Mouse (Mus musculus) E14TG2a.4 (cell line): ENCODE data around the gene 4930404N11Rik.
A peak's percentile ranks its signal among the peaks of the same experiment; 100 is the strongest.

ENCODE experiments used
- H3K27me3 ChIP-seq: 2 replicates; pipeline ENCODE4 v1.6.1; 2014; ENCODE audit warnings: low read length, control low read depth; ENCODE audit not compliant: insufficient read depth
- H3K36me3 ChIP-seq: 2 replicates; pipeline ENCODE4 v1.6.1; 2014; ENCODE audit warnings: low read length, control low read depth; ENCODE audit not compliant: insufficient read depth
- H3K4me1 ChIP-seq: replicated peaks from 2 replicates; pipeline ENCODE4 v1.6.1; 2014; ENCODE audit warnings: low read depth, low read length, control low read depth
- H3K4me3 ChIP-seq: replicated peaks from 2 replicates; pipeline ENCODE4 v1.5.1; 2014; ENCODE audit warnings: mild to moderate bottlenecking, low read length
- H3K9me3 ChIP-seq: 2 replicates; pipeline ENCODE4 v1.6.1; 2014; ENCODE audit warnings: low read length, control low read depth
- CTCF ChIP-seq: conservative IDR thresholded peaks from 2 replicates; pipeline ENCODE4 v1.5.1; 2014; ENCODE audit warnings: low read length
- NANOG ChIP-seq: IDR thresholded peaks from 2 replicates; pipeline ENCODE4 v1.6.1; 2014; ENCODE audit warnings: borderline replicate concordance, low read length, mixed read lengths
- POU5F1 ChIP-seq: IDR thresholded peaks from 2 replicates; pipeline ENCODE4 v1.6.1; 2014; ENCODE audit warnings: low read length, borderline replicate concordance

The 4930404N11Rik gene

DNA sequence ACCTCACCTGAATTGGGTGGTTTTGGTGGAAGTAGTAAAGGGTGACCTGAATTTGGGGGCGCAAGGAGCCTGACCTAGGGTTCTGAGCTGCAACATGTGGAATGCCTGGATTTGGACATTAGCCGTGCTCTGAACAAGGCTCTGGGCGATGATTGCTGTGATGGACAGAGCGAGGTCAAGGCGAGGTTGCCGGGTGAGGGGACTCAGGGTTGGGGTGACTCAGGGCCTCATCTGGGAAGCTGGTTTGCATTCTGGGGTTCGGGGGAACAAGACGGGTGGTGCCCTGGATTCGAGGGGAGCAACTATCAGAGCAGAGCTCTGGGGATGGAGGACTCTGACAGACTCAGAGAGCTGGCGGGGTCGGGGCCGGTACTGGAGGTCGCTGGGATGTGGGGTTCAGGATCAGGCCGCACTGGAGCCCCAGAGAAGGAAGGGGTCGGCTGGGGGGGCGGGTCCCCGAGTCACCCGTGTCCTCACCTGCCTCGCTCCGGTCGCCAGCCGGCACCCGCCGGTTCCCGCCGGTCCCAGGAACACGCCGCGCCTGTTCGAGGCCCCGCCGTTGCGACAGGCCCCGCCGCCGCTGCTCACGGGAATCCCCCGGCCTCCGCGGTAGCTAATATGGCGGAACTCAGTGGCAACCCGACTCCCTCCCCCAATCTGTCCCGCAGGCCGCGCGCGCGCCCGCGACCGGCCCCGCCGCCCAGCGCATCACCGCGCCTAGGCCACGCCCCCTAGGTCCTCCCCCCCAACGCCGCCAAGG, 12.4 kb upstream of the 4930404N11Rik start, which contains the start of gene Fzr1:
Fzr1 (minus strand) TSS at position 724 of the 760 bp plus-strand sequence.
- Histone ChIP-seq H3K9me3 (no peaks in the 10 kb centered on the region), H3K27me3 (no peaks in the 10 kb centered on the region), H3K4me1 (peaks cover 76% of the 10 kb centered on the region), H3K4me3 (peak within 1 kb of the TSS; percentile 96), H3K36me3 (peaks cover 46% of the 10 kb centered on the region)
- TF ChIP-seq POU5F1, result no peak
- no peak for TF ChIP-seq NANOG
- TF ChIP-seq CTCF, result no peak

DNA sequence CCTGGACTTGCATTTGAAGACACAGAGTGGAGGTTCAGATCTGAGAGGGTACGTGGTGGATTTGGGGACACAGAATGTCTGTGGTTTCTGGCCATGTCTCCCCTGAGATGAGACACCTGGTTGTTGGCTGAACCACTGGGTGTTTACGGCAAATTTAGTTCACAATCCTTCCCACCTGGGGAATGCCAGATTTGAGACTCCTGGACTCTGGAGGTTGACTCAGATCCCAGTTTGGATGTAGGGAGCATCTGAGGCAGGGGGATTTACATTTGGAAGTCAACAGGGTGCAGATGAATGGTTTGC, 11.7 kb upstream of the 4930404N11Rik start:
- Histone ChIP-seq H3K4me1 (peaks cover 83% of the 10 kb centered on the region), H3K4me3 (peak overlapping the region; percentile 96), H3K36me3 (peaks cover 53% of the 10 kb centered on the region), H3K27me3 (no peaks in the 10 kb centered on the region), H3K9me3 (no peaks in the 10 kb centered on the region)
- TF ChIP-seq CTCF, result no peak
- TF ChIP-seq NANOG, result no peak
- no peak for TF ChIP-seq POU5F1

DNA sequence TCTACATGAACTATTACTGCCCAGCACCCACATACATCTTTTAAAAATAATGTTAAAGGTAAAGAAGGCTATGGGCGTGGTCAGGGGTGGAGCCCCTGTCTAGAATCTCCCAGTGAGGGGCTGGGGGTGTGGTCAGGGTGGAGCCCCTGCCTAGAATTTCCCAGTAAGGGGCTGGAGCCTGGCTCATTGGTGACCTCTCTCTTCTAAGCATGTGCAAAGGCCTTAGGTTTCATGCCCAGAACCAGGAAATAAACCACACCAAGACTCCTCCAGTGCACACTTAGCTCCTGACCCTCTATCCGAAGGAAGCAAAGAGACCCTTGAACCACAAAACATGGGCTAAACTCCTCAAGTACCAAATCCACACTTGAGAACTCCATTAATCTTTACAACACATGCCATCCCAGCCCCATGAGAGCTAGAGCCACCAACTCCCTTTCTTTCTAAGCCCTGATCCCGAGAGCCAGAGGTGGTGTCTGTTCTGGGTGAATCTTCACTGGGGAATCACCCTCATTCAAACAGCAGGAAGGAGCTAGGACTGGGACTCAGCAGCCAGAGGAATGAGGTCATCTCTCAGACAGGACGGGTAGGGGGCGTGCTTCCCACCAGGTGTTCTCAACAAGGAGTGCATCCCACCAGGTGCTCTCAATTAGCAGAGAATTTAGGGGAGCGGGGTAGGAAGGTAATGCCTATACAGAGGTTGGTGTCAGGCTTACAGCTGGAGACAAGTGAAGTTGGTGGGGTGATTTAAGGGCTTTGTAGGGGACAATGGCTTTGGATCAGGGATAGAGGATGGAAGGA, 11.1 kb upstream of the 4930404N11Rik start:
- H3K9me3 ChIP-seq, result no peaks in the 10 kb centered on the region
- H3K27me3 ChIP-seq, result no peaks in the 10 kb centered on the region
- H3K4me3 ChIP-seq, result peak overlapping the region; percentile 96
- peaks cover 58% of the 10 kb centered on the region for H3K36me3 ChIP-seq
- TF ChIP-seq CTCF (no peak), POU5F1 (no peak)
- H3K4me1 ChIP-seq, result peaks cover 85% of the 10 kb centered on the region

DNA sequence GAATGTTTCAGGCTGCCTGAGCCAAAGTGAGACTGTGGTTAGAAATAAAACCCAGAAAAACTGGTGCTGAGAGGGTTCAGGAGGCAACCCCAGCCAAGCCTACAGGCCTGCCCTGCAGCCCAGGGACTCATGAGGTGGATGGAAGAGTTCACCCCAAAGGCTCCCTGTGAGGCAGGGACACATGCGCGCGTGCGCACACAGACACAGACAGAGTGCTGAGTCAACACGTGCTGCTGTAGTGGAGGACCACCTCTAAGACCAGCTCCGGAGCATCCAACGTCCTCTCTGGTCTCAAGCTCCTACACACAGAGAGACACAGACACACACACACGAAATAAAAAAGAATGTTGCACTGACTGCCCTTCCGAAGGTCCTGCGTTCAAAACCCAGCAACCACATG, 9.7 kb upstream of the 4930404N11Rik start:
- TF ChIP-seq CTCF, result no peak
- TF ChIP-seq POU5F1, result no peak
- no peak for TF ChIP-seq NANOG
- peak overlapping the region; percentile 96 for H3K4me3 ChIP-seq

DNA sequence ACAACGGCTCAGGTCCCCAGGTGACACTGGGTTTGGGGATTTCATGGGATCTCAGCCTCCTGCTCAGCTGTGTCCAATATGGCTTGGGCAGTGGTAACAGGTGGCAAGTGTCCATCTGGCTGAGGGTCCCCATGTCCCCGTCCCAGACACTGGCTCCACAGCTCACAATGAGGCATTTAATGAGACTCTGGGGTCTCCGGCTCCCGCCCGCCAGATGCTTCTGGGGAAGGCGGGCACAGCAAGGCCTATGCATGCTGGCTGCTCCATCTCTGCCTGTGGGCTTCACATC, 1.5 kb upstream of the 4930404N11Rik start:
- TF ChIP-seq NANOG (no peak), POU5F1 (no peak), CTCF (no peak)
- H3K4me1 ChIP-seq, result peaks cover 98% of the 10 kb centered on the region
- H3K36me3 ChIP-seq, result peaks cover 91% of the 10 kb centered on the region
- H3K4me3 ChIP-seq, result no peak overlapping the region
- H3K9me3 ChIP-seq, result no peaks in the 10 kb centered on the region
- peaks cover 2% of the 10 kb centered on the region; the same call in 1 of the 2 replicates for H3K27me3 ChIP-seq

More for the DNA sequence above, 9.7 kb upstream of the 4930404N11Rik start:
- H3K36me3 ChIP-seq, result peaks cover 72% of the 10 kb centered on the region
- peaks cover 85% of the 10 kb centered on the region for H3K4me1 ChIP-seq
- no peaks in the 10 kb centered on the region for H3K9me3 ChIP-seq
- H3K27me3 ChIP-seq, result no peaks in the 10 kb centered on the region

DNA sequence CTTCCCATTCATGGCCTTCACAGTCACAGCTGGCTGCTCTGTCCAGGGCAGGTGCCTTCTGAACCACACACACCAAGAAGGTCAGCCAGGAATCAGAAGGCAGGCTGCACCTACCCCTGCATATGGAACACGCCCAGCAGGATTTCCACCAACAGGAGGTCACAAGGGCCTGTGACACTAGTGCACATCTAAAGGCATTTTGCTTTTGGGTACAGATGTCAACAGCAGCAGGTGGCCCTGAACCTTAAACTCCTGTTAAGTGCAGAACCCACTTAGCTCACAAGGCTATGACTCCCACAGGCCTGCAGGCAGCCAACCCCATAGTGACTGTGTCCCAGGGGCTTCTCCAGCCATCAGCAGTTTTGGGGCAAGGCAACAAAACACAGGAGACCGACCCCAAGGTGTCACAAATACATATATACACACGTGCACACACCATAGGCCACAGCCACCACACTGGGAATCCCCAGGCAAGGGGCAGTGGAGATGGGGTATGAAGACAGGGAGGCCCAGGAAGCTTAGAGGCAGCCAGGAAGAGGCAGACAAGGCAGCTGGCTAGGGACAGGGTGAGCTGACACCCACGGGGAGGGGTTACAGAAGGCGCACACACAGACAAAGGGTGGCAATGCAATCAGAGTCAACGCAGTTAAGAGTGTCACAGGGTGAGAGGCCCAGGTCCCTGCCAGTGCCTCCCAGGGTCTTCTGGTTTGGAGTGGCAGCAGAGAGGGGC, 1.0 kb upstream of the 4930404N11Rik start:
- peaks cover 2% of the 10 kb centered on the region; the same call in 1 of the 2 replicates for H3K27me3 ChIP-seq
- no peaks in the 10 kb centered on the region for H3K9me3 ChIP-seq
- H3K4me3 ChIP-seq, result no peak overlapping the region
- H3K36me3 ChIP-seq, result peaks cover 91% of the 10 kb centered on the region
- no peak for TF ChIP-seq NANOG
- TF ChIP-seq POU5F1, result no peak
- TF ChIP-seq CTCF, result no peak
- H3K4me1 ChIP-seq, result peaks cover 98% of the 10 kb centered on the region

DNA sequence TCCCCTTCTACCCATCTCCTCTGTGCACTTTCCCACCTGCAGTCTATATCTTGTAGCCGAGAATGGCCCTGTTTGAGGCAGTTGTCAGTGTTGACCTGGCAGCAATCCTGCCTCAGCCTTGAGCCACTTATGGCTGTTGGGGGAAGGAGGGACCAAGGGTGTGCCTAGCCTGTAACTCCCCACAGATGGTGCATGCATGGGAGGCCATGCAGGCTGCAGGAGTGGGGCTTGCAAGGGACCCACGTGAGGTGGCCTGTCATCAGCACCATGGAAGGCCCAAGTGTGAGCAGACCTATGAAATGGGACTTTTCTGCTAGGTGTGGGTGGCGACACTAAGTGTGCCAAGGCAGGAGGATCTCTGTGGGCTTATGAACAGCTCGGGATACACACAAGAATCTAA, 543 bp downstream of the 4930404N11Rik start:
- Histone ChIP-seq H3K36me3 (peaks cover 91% of the 10 kb centered on the region), H3K27me3 (peaks cover 2% of the 10 kb centered on the region; the same call in 1 of the 2 replicates), H3K4me1 (peaks cover 100% of the 10 kb centered on the region), H3K4me3 (peak overlapping the region; percentile 66; the same call in 1 of the 2 replicates), H3K9me3 (no peaks in the 10 kb centered on the region)
- no peak for TF ChIP-seq CTCF
- TF ChIP-seq POU5F1, result no peak
- TF ChIP-seq NANOG, result no peak

DNA sequence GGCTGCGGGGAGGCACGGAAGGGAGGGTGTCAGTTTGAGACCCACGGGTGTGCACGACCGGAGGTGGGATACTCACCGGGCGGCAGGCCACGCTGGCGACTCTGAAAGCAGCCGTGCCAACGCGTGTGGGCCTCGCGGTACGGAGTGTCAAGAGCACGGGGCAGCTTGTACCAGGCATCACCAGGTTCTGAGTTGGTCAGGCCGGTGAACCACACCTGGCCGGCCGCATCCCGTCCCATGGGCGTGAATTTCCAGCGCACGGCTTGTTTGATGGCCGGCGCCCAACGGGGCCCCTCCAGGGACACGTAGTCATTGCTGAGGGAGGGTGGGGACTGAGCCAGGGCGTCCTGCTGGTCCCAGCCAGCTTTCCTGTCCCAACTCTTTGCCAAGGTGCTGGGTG, 950 bp downstream of the 4930404N11Rik start:
- H3K9me3 ChIP-seq, result no peaks in the 10 kb centered on the region
- no peak for TF ChIP-seq NANOG
- no peak for TF ChIP-seq CTCF
- no peak for TF ChIP-seq POU5F1
- peaks cover 100% of the 10 kb centered on the region for H3K4me1 ChIP-seq
- peaks cover 91% of the 10 kb centered on the region for H3K36me3 ChIP-seq
- H3K4me3 ChIP-seq, result peak overlapping the region; percentile 66
- peaks cover 2% of the 10 kb centered on the region; the same call in 1 of the 2 replicates for H3K27me3 ChIP-seq
